Mouse (Mus musculus): Measurements from ENCODE around the gene Zfp275. TPM values are rescaled to one million over a fixed set of nuclear protein-coding genes. Genes with fewer than 3 reads are reported as not detected.
"Not testable (repeated sequence)": the region's sequence is repeated elsewhere in the genome, so short reads cannot be mapped to it uniquely, and the experiment has no call there.

The Zfp275 gene
- 10 to 100 TPM; 26.6 to 28.8 TPM for total RNA-seq (2021)
- long read RNA-seq, experiment 1 = 0 reads
- long read RNA-seq, experiment 2, full-length matches to known transcripts = 1 of 9 reads
- long read RNA-seq, experiment 2, partial matches to known transcripts = 0 of 9 reads
- long read RNA-seq, experiment 2, other reads (novel, unspliced or antisense) = 8 of 9 reads

DNA sequence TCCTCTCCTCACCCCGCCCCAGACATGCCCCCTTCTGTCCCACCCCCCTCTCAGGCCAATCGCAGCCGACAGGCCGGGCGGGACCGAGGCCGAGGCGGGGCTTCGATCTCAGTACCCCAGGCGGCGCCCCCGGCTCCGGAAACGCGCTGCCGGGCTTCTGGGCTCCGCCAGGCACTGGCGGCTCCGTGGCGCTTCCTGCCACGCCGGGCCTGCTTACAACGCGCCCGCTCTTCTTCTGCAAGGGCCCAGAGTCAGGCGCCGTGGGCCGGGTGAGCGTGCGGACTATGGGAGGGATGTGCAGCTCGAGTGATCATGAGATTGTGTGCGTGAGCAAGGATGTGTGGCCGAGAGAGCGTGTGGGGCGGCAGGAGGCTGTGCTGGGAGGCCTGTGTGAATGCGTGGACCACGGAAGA lies at the start of gene Zfp275:
TSS of gene Zfp275 (plus strand) at position 139 of the 413 bp plus-strand sequence.
- DNase-seq (ENCODE audit: low spot score in 2 of 2) = peak; percentile 38 to 59

DNA sequence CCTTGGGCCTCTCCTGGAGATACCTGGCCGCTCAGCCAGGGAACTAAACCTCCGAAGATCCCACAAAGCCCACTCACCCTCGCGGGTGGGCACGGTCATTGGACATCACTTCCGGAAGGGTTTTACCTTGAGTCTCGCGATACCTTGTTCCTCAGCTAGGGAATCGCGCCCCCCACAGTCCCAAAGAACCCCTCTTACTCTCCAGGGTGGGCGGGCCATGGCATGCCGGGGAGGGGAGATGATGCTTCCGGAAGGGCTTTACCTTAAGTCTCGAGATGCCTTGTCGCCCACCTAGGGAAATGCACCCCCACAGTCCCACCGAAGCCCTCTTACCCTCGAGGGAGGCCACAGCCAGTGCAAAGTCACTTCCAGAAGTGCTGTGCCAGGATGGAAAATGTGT lies 49.5 kb upstream of the Zfp275 start, which contains the start of the genes Xlr5a and Xlr5c:
TSS of gene Xlr5a (minus strand) at position 101 of the 400 bp plus-strand sequence.
TSS of gene Xlr5c (minus strand) at position 101 of the 400 bp plus-strand sequence.
- not testable (repeated sequence) for DNase-seq (ENCODE audit: low spot score in 2 of 2)

DNA sequence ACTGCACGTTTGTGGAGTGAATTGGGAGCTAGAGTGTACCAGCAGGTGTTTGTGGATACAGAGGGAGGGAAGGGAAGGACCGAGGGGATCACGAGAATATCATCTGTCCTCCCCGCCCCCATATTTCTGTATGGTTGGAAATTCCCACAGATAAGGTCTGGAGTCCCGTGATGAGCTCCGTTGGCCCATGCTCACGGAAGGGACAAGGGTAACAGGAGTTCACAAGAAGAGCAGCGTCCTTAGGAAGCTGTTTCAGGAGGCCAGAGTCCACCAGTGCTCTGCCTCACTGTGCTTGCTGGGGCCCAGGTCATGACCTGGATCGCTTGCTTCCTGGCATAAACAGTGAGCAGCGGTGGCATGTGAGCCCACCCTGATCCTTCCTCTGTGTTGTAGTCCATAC lies 46.7 kb upstream of the Zfp275 start:
- DNase-seq (ENCODE audit: low spot score in 2 of 2) = not testable (repeated sequence)

DNA sequence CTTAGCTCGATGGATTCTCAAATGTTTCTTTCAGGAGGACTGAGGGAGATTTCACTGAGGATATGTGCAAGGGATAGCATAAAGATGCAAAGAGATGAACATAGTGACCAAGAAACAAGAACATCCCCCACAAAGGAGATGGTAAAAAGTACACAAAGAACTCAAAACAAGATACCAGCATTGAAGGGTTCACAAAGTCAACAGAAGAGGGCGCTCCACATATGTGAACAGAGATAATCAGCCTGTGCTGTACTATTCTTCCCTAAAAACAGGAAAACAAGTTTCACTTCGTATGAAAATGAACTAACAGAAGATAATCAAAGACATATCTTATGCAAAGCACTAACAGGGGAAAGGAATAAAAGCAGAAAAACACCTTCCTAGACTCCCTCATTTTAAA lies 29.9 kb upstream of the Zfp275 start:
- no peak for DNase-seq (ENCODE audit: low spot score in 2 of 2)

GRCm38 (mm10) chrX:73321029-73321428 lies 21.4 kb upstream of the Zfp275 start:
- DNase-seq (ENCODE audit: low spot score in 2 of 2) = no peak

DNA sequence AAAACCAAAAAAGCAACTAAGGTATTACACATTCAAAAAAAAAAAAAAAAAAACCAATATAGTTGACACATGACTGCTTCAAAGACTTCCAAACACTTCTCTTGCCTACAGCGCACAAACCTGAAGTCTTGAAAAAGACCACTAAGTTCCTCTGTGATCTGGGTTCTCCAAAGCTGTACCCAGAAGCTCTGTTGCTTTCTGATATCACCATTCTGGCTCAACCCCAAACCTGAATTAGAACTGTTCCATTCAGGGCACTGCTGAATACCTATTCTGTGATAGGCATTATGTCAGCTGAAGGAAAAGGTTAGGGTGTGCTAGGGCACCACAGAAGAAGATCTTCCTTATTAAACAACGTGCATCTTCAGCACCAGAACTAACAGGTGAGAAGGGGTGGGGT lies 15.2 kb upstream of the Zfp275 start:
- no peak for DNase-seq (ENCODE audit: low spot score in 2 of 2)

DNA sequence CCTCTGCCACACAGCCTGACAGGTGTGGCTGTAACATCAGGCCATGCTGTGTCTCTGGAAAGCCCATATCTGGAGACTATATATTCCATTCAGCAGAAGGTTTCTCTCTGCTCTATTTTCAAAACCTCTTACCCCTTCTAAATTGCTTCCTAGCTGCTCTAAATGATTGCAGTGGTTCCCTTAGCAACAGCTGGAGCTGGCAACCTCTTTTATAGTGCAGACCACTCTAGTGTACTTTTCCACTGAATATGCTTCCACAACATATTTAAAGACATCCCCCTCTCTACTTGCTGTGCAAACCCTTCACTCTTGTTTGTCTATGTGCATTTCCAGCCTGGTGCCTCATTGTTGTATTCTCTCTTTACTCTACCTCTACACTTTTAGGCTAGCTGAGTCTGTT lies 8.9 kb upstream of the Zfp275 start:
- no peak for DNase-seq (ENCODE audit: low spot score in 2 of 2)

- no peak for DNase-seq (ENCODE audit: low spot score in 2 of 2)
These were observed 5.7 kb upstream of the Zfp275 start, which contains the start of gene Gm45015 for GRCm38 (mm10) chrX:73336740-73337139. TSS of gene Gm45015 (minus strand) at chrX:73336840.

DNA sequence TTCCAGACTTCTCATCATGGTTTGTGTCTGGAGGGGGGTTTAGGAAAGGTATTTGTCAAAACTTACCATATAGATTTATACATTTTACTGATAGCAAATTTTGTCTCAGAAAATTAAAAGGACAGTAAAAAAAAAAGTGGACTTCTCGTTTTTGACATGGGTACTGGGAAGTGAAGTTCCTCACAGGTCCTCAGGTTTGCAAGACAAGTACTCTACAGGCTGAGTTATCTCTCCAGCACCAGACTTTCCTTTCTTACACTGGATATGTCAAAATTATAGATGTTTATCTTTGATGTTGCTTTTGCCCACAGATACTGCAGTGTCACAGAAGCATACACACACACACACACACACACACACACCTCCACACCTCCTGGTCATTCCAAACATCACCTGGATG lies 948 bp upstream of the Zfp275 start:
- no peak for DNase-seq (ENCODE audit: low spot score in 2 of 2)

DNA sequence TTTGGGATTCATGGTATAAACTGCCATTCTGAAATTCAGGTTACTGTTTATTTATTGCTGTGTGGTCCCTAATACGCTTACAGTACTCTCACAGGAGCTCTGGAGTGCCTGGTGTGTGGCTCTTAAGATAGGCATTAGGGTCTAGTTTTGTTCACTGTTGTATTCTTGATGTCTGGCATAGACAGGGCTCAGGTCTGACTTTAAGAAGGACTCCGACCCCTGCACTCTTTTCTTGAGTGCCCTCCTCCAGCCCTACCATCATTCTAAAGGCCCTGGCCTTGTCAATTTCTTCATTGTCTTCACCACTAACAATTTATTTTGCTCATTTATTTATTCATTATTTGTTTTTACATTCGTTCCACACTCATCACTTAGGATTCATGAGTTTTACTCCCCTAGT lies 353 bp upstream of the Zfp275 start:
- DNase-seq (ENCODE audit: low spot score in 2 of 2) = no peak

DNA sequence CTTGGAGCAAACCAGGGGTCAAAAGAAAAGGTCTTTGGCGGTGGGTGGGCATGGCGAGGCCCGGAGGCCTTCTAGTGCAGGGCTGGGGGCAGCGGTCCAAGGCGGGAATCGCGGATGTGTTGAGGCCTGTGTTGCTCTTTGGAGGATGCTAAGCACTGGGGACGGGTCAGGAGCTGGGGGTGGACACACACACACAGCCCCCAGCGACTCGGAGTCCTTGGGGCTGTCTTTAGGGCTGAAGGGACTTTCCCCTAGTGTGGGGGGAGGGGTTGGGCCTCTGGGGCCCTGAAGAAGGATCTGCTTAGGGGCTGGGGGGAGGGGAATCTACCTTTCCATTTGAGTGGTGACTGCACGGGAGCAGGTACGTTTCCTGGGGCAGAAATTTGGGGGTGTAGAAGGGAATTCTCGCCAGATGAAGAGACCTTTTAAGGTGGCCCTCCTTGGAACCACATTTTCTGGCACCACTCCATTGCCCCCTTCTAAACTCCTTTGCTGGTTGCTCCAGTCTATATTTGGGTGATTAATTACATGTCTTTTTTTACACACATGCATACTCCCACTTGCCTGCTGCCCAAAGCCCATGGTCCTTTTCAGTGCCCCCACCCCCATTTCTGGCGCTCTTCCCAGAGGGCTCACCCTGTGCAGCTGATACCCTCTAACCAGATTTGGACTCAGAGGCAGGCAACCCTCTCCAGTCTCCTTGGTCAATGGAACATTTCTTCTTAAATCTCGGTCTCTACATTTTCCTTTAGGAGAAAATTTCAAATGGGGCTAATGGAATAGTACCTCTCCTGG lies 717 bp downstream of the Zfp275 start:
- DNase-seq (ENCODE audit: low spot score in 2 of 2) = no peak

DNA sequence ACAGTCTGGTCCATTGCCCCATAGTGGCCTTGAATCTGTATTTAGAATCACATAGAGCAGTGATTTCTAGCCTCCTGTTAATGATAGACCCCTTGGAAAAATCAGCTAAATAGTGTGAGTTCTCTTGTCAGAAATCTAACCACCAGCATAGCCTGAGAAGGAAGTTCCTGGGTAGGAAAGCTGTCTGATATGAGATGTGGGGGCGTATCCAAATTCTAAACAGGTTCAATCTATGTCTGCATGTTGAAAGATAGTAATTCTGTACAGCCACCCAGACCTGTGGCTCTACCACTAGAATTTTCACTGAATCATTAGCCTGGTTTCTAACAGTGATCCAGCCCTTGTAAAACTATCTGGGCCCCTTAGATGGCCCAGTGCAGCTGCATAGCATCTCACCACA lies 1.4 kb downstream of the Zfp275 start:
- DNase-seq (ENCODE audit: low spot score in 2 of 2) = no peak

DNA sequence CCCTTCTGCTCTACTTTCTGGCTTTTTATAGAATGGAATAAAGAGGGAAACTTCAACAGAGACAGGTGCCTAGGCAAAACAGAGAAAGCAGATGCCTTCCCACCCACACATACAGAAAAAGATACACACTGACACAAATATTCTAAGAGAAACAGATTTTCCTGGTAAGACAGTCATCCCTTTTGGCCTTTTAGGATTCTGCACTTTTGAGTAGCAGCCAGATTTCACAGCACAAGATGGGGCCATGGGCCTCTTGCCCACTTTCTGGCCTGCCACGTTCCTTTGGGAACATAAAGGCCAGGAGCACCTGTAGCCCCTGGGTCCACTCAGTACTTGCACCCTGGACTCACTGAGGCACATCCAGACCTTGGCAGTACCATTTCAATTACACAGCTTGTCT lies 1.9 kb downstream of the Zfp275 start:
- DNase-seq (ENCODE audit: low spot score in 2 of 2) = no peak

- DNase-seq (ENCODE audit: low spot score in 2 of 2) = no peak
These were observed 13.7 kb downstream of the Zfp275 start for GRCm38 (mm10) chrX:73356163-73356562.

DNA sequence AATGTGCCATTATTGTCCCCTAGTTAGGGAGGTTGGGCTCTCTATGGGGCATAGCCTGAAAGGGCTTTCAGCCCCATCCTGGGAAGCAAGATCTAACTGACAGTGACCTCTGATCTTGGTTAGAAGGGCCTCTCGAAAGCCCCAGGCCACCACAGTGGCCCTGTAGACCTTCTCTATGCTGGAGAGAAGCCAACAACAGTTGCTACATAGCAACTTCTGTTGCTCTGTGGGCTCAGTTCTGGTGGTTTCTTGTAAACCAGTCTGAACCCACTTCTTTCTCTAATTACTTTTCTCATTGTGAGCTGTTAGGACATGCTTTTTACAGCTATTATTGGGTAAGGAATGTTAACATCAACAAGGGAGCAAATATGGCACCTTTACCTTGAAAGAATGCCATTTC lies 14.3 kb downstream of the Zfp275 start:
- DNase-seq (ENCODE audit: low spot score in 2 of 2) = no peak

DNA sequence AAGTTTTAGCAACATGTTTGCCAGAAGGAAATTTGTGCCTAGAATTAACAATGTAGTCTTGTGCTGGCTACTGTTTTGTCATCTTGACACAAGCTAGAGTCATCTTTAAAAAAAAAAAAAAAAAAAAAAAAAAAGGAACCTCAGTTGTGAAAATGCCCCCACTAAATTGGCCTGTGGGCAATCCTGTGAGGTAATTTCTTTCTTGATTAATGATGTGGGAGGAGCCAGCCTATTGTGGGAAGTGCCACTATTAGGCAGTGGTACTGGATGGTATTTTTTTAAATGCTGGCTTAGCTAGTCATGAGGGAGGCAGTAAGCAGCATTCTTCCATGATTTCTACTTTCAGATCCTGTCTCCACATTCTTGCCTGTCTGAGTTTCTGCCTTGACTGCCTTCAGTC lies 20.9 kb downstream of the Zfp275 start:
- DNase-seq (ENCODE audit: low spot score in 2 of 2) = no peak

DNA sequence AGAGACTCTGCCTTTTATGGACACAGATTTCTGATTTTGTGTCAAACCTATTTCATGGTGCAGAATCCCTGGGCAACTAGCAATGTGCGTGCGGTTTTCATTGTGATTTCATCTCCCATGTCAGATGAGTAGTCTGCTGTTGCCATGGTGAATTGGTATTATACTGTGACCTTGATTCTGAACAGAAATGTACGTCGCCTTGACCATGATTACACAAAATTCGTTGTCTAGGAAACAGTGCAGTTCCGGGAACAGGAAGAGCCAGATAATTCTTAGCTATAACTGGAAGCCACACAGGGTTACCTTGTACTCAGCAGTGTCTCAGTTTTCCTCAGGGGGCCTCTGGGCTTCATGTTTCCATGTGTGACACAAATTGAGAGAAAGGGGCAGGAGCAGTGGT lies 42.0 kb downstream of the Zfp275 start:
- DNase-seq (ENCODE audit: low spot score in 2 of 2) = no peak

GRCm38 (mm10) chrX:73384924-73385323 lies 42.5 kb downstream of the Zfp275 start:
- no peak for DNase-seq (ENCODE audit: low spot score in 2 of 2)

- no peak for DNase-seq (ENCODE audit: low spot score in 2 of 2)
These were observed 49.1 kb downstream of the Zfp275 start for GRCm38 (mm10) chrX:73391481-73391880.

DNA sequence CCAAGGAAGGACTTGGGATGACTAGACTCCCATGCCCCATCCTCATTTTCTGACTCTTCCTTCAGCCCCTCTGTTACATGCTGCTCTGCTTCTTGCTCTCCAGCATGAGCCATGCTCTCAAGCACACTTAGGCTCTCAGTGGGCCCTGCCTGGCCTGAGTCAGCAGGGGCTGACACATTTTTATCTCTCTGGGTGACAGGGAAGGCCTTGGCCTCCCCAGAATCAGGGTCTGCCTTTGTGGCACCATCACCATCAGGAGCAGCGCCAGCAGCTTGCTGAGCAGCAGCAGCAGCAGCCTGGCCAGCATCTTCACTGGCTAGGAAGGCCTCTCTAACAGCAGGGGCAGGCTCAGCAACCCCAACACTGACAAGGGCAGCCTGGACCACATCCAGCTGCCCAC lies 54.0 kb downstream of the Zfp275 start:
- no peak for DNase-seq (ENCODE audit: low spot score in 2 of 2)

- not testable (repeated sequence) for DNase-seq (ENCODE audit: low spot score in 2 of 2)
These were observed 56.2 kb downstream of the Zfp275 start, which contains the start of gene Gm18336 for GRCm38 (mm10) chrX:73398636-73399035. TSS of gene Gm18336 (minus strand) at chrX:73398736.

- DNase-seq (ENCODE audit: low spot score in 2 of 2) = no peak
These were observed 58.5 kb downstream of the Zfp275 start for GRCm38 (mm10) chrX:73400951-73401350.

DNA sequence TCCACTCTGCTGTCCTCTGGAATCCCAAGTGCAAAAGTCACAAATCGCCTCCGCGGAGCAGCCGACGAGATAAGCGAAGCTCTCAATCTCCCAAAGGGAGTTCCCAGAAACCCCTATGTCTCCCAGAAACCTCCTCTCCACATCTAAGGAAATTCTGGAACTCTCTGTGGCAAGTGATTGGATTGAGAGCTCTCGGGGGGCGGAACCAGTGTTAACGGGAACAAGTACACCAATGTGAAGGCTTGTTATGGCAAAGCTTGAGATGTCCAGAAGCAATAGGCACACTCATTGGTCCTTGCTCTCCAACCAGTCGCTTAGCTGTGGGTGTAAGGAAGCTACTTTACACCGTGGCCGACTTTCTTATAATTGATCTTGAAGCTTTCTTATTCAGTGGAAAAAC lies 59.2 kb downstream of the Zfp275 start:
- DNase-seq (ENCODE audit: low spot score in 2 of 2) = no peak
